Mouse (Mus musculus) skeletal muscle tissue, postnatal 0 days (tissue): ENCODE data around the gene Kcnk6. TPM values are rescaled to one million over a fixed set of nuclear protein-coding genes. Genes with fewer than 3 reads are reported as not detected.

Source experiments
- polyA plus RNA-seq: library from polyadenylated mRNA; unstranded; fragments of >200 nt; fragmentation: Nextera tagmentation; extraction: Ambion mirVana; gene quantifications from 2 replicates; pipeline ENCODE4 v1.2.1, GENCODE M21; 2015

Kcnk6 gene
- 1.2 and 1.4 TPM in 2 replicates for polyA plus RNA-seq

GRCm38 (mm10) chr7:29232247-29233013, at the start of gene Kcnk6:
TSS of gene Kcnk6 (minus strand) at chr7:29232515.

GRCm38 (mm10) chr7:29281201-29282073, 49.1 kb upstream of the Kcnk6 start, which contains the start of gene Spint2:
TSS of gene Spint2 (minus strand) at chr7:29281912.

GRCm38 (mm10) chr7:29248261-29248841, 16.0 kb upstream of the Kcnk6 start, which contains the start of gene 2200002D01Rik:
TSS of gene 2200002D01Rik (minus strand) at chr7:29248466.

GRCm38 (mm10) chr7:29238019-29238967, 6.0 kb upstream of the Kcnk6 start, which contains the start of gene Yif1b:
TSS of gene Yif1b (plus strand) at chr7:29238329.

GRCm38 (mm10) chr7:29213675-29214082, 18.6 kb downstream of the Kcnk6 start, which contains the start of gene Catsperg1:
TSS of gene Catsperg1 (minus strand) at chr7:29214035.

GRCm38 (mm10) chr7:29180077-29180853, 52.0 kb downstream of the Kcnk6 start, which contains the start of gene Psmd8:
TSS of gene Psmd8 (minus strand) at chr7:29180701.

Other genes with a start within 250 kb of the Kcnk6 start
- gene Ryr1, start 107.3 kb downstream of the Kcnk6 start, polyA plus RNA-seq: 43.5 and 66.7 TPM in 2 replicates
- 0.41 and 0.74 TPM in 2 replicates for gene Rasgrp4, start 97.7 kb downstream of the Kcnk6 start, polyA plus RNA-seq
- 22.1 and 24.3 TPM in 2 replicates for gene Fam98c, start 76.3 kb downstream of the Kcnk6 start, polyA plus RNA-seq
- 0.17 and 0.23 TPM in 2 replicates for gene Ggn, start 62.3 kb downstream of the Kcnk6 start, polyA plus RNA-seq
- gene Spred3, start 62.1 kb downstream of the Kcnk6 start, polyA plus RNA-seq: 0.67 and 0.69 TPM in 2 replicates
- 257 and 271 TPM in 2 replicates for gene Psmd8, start 51.8 kb downstream of the Kcnk6 start, polyA plus RNA-seq
- gene Catsperg1, start 18.5 kb downstream of the Kcnk6 start, polyA plus RNA-seq: 0.45 and 0.82 TPM in 2 replicates
- gene Yif1b, start 5.8 kb upstream of the Kcnk6 start, polyA plus RNA-seq: 107 and 109 TPM in 2 replicates
- 2.9 and 4.1 TPM in 2 replicates for gene 2200002D01Rik, start 16.0 kb upstream of the Kcnk6 start, polyA plus RNA-seq
- gene Spint2, start 49.4 kb upstream of the Kcnk6 start, polyA plus RNA-seq: 13.9 and 17.5 TPM in 2 replicates
- gene Ppp1r14a, start 56.8 kb upstream of the Kcnk6 start, polyA plus RNA-seq: 14.4 and 16.7 TPM in 2 replicates
- gene Dpf1, start 71.4 kb upstream of the Kcnk6 start, polyA plus RNA-seq: 2.7 and 2.9 TPM in 2 replicates